Mouse (Mus musculus): ENCODE data around the gene Zfp709.
"Not testable (repeated sequence)": the region's sequence is repeated elsewhere in the genome, so short reads cannot be mapped to it uniquely, and the experiment has no call there.

Zfp709 gene

DNA sequence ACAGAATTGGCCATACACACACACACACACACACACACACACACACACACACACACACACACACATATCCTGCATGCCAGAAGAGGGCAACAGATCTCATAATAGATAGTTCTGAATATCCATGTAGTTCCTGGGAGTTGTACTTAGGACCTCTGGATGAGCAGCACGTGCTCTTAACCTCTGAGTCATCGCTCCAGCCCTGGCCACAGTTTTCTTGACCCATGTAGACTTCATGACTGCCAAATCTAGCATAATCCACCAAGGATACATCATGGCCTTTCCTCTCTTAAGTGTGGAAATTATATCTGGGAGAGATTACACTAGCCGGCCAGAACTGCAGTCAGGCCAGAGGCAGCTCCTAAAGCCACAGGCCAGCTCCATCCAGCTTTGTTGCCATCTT is 44.7 kb downstream of the Zfp709 start:
- no peak for DNase-seq

DNA sequence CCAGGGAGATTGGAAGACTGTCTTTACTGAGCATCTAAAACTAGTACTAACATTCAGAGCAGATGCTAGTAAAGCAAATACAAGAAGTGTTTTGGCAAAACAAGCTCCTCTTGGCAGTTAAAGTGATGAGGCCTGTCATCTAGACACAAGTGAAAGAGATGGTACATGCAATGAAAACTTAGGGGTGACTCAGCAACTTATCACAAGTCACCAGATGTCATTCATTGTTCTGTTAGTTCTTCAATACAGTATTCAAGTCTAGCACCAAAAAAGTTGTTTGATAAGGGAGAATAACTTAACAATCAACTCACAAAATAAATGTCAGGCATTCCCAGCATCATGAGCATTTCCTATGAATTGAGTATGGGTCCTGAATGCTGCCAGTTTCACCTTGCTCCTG is 46.0 kb downstream of the Zfp709 start:
- no peak for DNase-seq

DNA sequence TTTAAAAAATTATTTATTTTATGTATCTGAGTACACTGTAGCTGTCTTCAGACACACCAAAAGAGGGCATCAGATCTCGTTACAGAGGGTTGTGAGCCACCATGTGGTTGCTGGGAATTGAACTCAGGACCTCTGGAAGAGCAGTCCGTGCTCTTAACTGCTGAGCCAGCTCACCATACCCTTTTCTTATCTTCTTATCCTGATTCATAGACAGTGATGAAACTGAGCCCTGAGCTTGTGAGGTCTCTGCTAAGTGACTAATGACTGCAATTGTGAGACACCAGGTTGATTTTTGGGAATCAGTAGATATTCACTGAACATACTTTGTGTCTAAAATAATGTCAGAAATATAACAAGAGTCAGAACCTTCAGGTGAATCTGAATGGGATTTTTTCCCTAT is 56.2 kb downstream of the Zfp709 start:
- not testable (repeated sequence) for DNase-seq

DNA sequence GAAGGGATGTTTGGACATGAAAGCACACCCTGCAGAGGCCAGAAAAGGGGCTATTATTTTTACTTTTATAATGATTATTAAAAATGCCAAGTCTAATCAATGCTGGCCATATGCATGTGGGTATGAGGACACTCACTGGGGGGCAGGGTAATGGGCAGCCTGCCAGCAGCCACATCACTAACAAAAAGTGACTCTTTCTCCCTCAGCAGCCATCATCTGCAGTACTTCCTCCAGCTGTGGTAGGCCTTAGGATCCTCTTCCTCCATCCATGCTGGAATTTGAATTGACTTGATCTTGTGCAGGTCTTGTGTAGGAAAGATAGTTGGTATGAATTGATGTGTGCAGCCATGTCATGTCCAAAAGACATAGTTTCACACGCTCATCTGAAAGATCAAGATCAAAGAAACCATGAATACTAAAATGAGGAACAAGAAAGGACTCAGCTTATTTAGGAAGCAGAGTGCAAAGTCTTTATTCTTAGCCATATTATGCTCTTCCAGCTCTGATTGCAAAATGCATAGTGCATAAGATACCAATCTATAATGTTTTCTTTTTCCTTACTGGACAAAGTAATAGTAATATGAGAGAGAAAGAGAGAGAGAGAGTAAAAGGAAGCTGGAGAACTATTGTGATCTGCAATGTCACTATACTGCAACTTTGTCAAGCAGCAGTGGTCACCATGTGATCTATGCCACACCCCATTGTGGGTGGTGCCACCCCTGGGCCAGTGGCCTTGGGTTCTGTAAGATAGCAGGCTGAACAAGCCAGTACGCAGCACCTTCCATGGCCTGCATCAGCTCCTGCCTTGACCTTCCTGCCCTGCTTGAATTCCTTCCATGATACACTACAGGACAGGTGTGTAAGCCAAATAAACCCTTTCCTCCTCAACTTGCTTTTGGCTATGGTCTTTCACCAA is 58.7 kb downstream of the Zfp709 start:
- DNase-seq, result no peak

DNA sequence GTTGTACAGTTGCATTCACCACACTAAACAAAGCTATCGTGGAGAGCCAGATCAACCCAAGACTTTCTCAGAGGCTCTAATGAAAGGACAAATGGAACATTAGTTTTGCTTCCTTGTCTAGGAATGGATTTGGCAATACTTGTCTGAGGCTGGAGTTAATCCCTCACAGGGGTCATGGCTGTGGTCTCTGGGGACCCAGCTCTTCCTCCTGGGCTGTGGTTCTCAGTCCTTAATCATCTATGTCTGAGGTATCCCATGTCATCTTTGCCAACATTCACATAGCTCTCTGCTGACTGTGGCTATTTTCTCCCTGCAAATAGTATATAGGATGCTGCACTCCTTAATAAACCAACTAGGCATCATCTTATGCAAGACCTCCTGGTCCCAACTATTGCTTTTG is 60.0 kb downstream of the Zfp709 start:
- no peak for DNase-seq
